Mouse (Mus musculus) hematopoietic stem cell, adult 5-6 weeks (primary cell): ENCODE data around the gene Pmvk. TPM values are rescaled to one million over a fixed set of nuclear protein-coding genes. Genes with fewer than 3 reads are reported as not detected.

Experiments
- ATAC-seq, 2 experiments: fragments of 125-278 bp in 1 of 2; replicated peaks in 1 of 2; 2 replicates each; pipeline ENCODE4 v1.8.0; 2016 to 2017; ENCODE audit warnings: inconsistent platforms in 2 of 2, mild to moderate bottlenecking in 2 of 2, moderate number of reproducible peaks in 2 of 2, low read depth in 1 of 2, moderate TSS enrichment in 1 of 2; ENCODE audit not compliant: low FRiP score in 2 of 2, poor library complexity in 2 of 2, severe bottlenecking in 2 of 2, insufficient read depth in 1 of 2, low TSS enrichment in 1 of 2
- total RNA-seq: library from RNA; stranded (forward); fragments of 172-1452, 232-1000 nt; gene quantifications from 2 replicates; pipeline ENCODE4 v1.2.3, GENCODE M21; 2017

Gene Pmvk
- total RNA-seq: 21.4 and 21.6 TPM in 2 replicates

- no peak for ATAC-seq
Measured at GRCm38 (mm10) chr3:89454401-89455177, at the start of gene Pmvk. Pmvk (plus strand) TSS chr3:89454541.

GRCm38 (mm10) chr3:89406887-89407286 lies 47.5 kb upstream of the Pmvk start:
- ATAC-seq: no peak

- ATAC-seq: no peak
Measured at GRCm38 (mm10) chr3:89408448-89408847, 45.9 kb upstream of the Pmvk start.

- no peak for ATAC-seq
Measured at GRCm38 (mm10) chr3:89409701-89410100, 44.6 kb upstream of the Pmvk start.

- ATAC-seq: no peak
Measured at GRCm38 (mm10) chr3:89410864-89411263, 43.5 kb upstream of the Pmvk start.

- ATAC-seq: peak; percentile 99 to 100
Measured at GRCm38 (mm10) chr3:89411490-89412393, 42.6 kb upstream of the Pmvk start, which contains the start of gene Flad1. Flad1 (minus strand) TSS chr3:89411870.

- no peak for ATAC-seq
Measured at GRCm38 (mm10) chr3:89416158-89416557, 38.2 kb upstream of the Pmvk start.

GRCm38 (mm10) chr3:89417131-89417530 lies 37.2 kb upstream of the Pmvk start:
- ATAC-seq: no peak

GRCm38 (mm10) chr3:89417840-89418169 lies 36.5 kb upstream of the Pmvk start:
- ATAC-seq: 0 out of 4 replicates have a peak, but pooled peaks have one; percentile 1 to 3

- peak; percentile 90 to 95 for ATAC-seq
Measured at GRCm38 (mm10) chr3:89418170-89418860, 36.0 kb upstream of the Pmvk start, which contains the start of the genes Cks1b and Shc1. Cks1b (minus strand) TSS chr3:89418383. Shc1 (plus strand) TSS chr3:89418443.

- ATAC-seq: no peak
Measured at GRCm38 (mm10) chr3:89418861-89419250, 35.5 kb upstream of the Pmvk start.

GRCm38 (mm10) chr3:89419571-89419970 lies 34.8 kb upstream of the Pmvk start:
- no peak for ATAC-seq

- no peak for ATAC-seq
Measured at GRCm38 (mm10) chr3:89419981-89420380, 34.4 kb upstream of the Pmvk start.

- ATAC-seq: no peak
Measured at GRCm38 (mm10) chr3:89420421-89420820, 33.9 kb upstream of the Pmvk start.

GRCm38 (mm10) chr3:89421002-89421774 lies 33.2 kb upstream of the Pmvk start:
- peak; percentile 21 to 29; a peak in 2 of 4 replicates for ATAC-seq

- ATAC-seq: no peak
Measured at GRCm38 (mm10) chr3:89421810-89422473, 32.4 kb upstream of the Pmvk start.
